Mouse (Mus musculus) macrophage (primary cell): Measurements from ENCODE around the gene Havcr2. TPM values are rescaled to one million over a fixed set of nuclear protein-coding genes. Genes with fewer than 3 reads are reported as not detected.

Experiments used
- H3K27ac ChIP-seq: fragments of 350-480 bp; formaldehyde crosslinking; 2 replicates; pipeline ENCODE4 v1.9.0; 2021
- H3K36me3 ChIP-seq: fragments of 350-480 bp; formaldehyde crosslinking; 2 replicates; pipeline ENCODE4 v1.9.0; 2021; ENCODE audit errors: inconsistent target
- H3K4me3 ChIP-seq: fragments of 350-480 bp; formaldehyde crosslinking; 2 replicates; pipeline ENCODE4 v1.9.0; 2021; ENCODE audit errors: inconsistent target
- H3K79me2 ChIP-seq: fragments of 350-480 bp; formaldehyde crosslinking; 2 replicates; pipeline ENCODE4 v1.9.0; 2021; ENCODE audit errors: inconsistent target
- WGBS: methylation state at CpG from one replicate; pipeline ENCODE4 v1.1.7; 2026; ENCODE audit warnings: inconsistent platforms; ENCODE audit not compliant: missing documents; 5-methylcytosine and 5-hydroxymethylcytosine counted together
- polyA plus RNA-seq: library from polyadenylated mRNA; stranded (reverse); fragments of 250-400 nt; gene quantifications from 3 replicates; pipeline ENCODE4 v1.2.4, GENCODE M21; 2018; ENCODE audit warnings: inconsistent platforms

The Havcr2 gene
- polyA plus RNA-seq, 1 experiment from 2014 or later, result 38.9 TPM

GRCm38 (mm10) chr11:46441774-46442173 lies 13.0 kb upstream of the Havcr2 start:
- Histone ChIP-seq H3K79me2 (peaks cover 56% of the 10 kb centered on the region), H3K4me3 (no peak overlapping the region), H3K36me3 (peaks cover 16% of the 10 kb centered on the region; the same call in 1 of the 2 replicates), H3K27ac (no peak overlapping the region)
- 10% methylated on average over 1 of the region's 1 CpGs for WGBS

- no peak overlapping the region for H3K4me3 ChIP-seq
- 81% methylated on average over 1 of the region's 1 CpGs for WGBS
- peaks cover 16% of the 10 kb centered on the region; the same call in 1 of the 2 replicates for H3K36me3 ChIP-seq
- H3K79me2 ChIP-seq, result peaks cover 44% of the 10 kb centered on the region
- no peak overlapping the region for H3K27ac ChIP-seq
Observed at GRCm38 (mm10) chr11:46443152-46443551, 11.6 kb upstream of the Havcr2 start.

GRCm38 (mm10) chr11:46443979-46444378 lies 10.8 kb upstream of the Havcr2 start:
- WGBS, result 89% methylated on average over 5 of the region's 5 CpGs
- Histone ChIP-seq H3K36me3 (peaks cover 16% of the 10 kb centered on the region; the same call in 1 of the 2 replicates), H3K27ac (no peak overlapping the region), H3K4me3 (no peak overlapping the region), H3K79me2 (peaks cover 36% of the 10 kb centered on the region)

- Histone ChIP-seq H3K79me2 (peaks cover 14% of the 10 kb centered on the region; the same call in 1 of the 2 replicates), H3K36me3 (peaks cover 6% of the 10 kb centered on the region; the same call in 1 of the 2 replicates), H3K27ac (no peak overlapping the region), H3K4me3 (no peak overlapping the region)
- WGBS, result 54% methylated on average over 5 of the region's 6 CpGs
Observed at GRCm38 (mm10) chr11:46446150-46446549, 8.6 kb upstream of the Havcr2 start.

GRCm38 (mm10) chr11:46447644-46448484 lies 6.9 kb upstream of the Havcr2 start:
- H3K4me3 ChIP-seq, result peak overlapping the region; percentile 5; the same call in 1 of the 2 replicates
- peaks cover under 1% of the 10 kb centered on the region; the same call in 1 of the 2 replicates for H3K79me2 ChIP-seq
- H3K36me3 ChIP-seq, result no peaks in the 10 kb centered on the region
- 6% methylated on average over 13 of the region's 13 CpGs for WGBS
- H3K27ac ChIP-seq, result 0 out of 2 replicates have a peak overlapping the region, but pooled peaks have one; percentile 5

GRCm38 (mm10) chr11:46449461-46450080 lies 5.2 kb upstream of the Havcr2 start:
- Histone ChIP-seq H3K79me2 (no peaks in the 10 kb centered on the region), H3K4me3 (no peak overlapping the region), H3K36me3 (no peaks in the 10 kb centered on the region), H3K27ac (no peak overlapping the region)
- WGBS, result 63% methylated on average over 10 of the region's 11 CpGs

- Histone ChIP-seq H3K79me2 (peaks cover 60% of the 10 kb centered on the region), H3K4me3 (no peak overlapping the region), H3K27ac (no peak overlapping the region), H3K36me3 (no peaks in the 10 kb centered on the region)
- 67% methylated on average over 3 of the region's 3 CpGs for WGBS
Observed at GRCm38 (mm10) chr11:46459960-46460359, 5.2 kb downstream of the Havcr2 start.

GRCm38 (mm10) chr11:46461362-46461761 lies 6.6 kb downstream of the Havcr2 start:
- H3K27ac ChIP-seq, result peak overlapping the region; percentile 57
- no peaks in the 10 kb centered on the region for H3K36me3 ChIP-seq
- peaks cover 52% of the 10 kb centered on the region for H3K79me2 ChIP-seq
- H3K4me3 ChIP-seq, result no peak overlapping the region
- 25% methylated on average over 5 of the region's 5 CpGs for WGBS

- no peaks in the 10 kb centered on the region for H3K36me3 ChIP-seq
- peak overlapping the region; percentile 57 for H3K27ac ChIP-seq
- WGBS, result 20% methylated on average over 5 of the region's 5 CpGs
- no peak overlapping the region for H3K4me3 ChIP-seq
- H3K79me2 ChIP-seq, result peaks cover 46% of the 10 kb centered on the region
Observed at GRCm38 (mm10) chr11:46461931-46462330, 7.2 kb downstream of the Havcr2 start.

- Histone ChIP-seq H3K36me3 (peaks cover 5% of the 10 kb centered on the region; the same call in 1 of the 2 replicates), H3K27ac (no peak overlapping the region), H3K4me3 (no peak overlapping the region), H3K79me2 (peaks cover 32% of the 10 kb centered on the region)
- 39% methylated on average over 2 of the region's 2 CpGs for WGBS
Observed at GRCm38 (mm10) chr11:46466878-46467277, 12.1 kb downstream of the Havcr2 start.

GRCm38 (mm10) chr11:46474220-46474619 lies 19.5 kb downstream of the Havcr2 start:
- H3K4me3 ChIP-seq, result no peak overlapping the region
- H3K27ac ChIP-seq, result no peak overlapping the region
- 91% methylated on average over 4 of the region's 4 CpGs for WGBS
- peaks cover 7% of the 10 kb centered on the region; the same call in 1 of the 2 replicates for H3K36me3 ChIP-seq
- no peaks in the 10 kb centered on the region for H3K79me2 ChIP-seq

GRCm38 (mm10) chr11:46479311-46479710 lies 24.6 kb downstream of the Havcr2 start:
- Histone ChIP-seq H3K27ac (peak overlapping the region; percentile 78), H3K36me3 (no peaks in the 10 kb centered on the region), H3K79me2 (no peaks in the 10 kb centered on the region), H3K4me3 (no peak overlapping the region)
- 43% methylated on average over 9 of the region's 9 CpGs for WGBS

GRCm38 (mm10) chr11:46480517-46480916 lies 25.8 kb downstream of the Havcr2 start:
- Histone ChIP-seq H3K36me3 (no peaks in the 10 kb centered on the region), H3K27ac (peak overlapping the region; percentile 78), H3K4me3 (no peak overlapping the region), H3K79me2 (no peaks in the 10 kb centered on the region)
- WGBS, result 1% methylated on average over 7 of the region's 7 CpGs

GRCm38 (mm10) chr11:46488231-46488630 lies 33.5 kb downstream of the Havcr2 start:
- WGBS, result 8% methylated on average over 1 of the region's 1 CpGs
- Histone ChIP-seq H3K27ac (no peak overlapping the region), H3K79me2 (no peaks in the 10 kb centered on the region), H3K4me3 (no peak overlapping the region), H3K36me3 (no peaks in the 10 kb centered on the region)

GRCm38 (mm10) chr11:46488650-46489049 lies 33.9 kb downstream of the Havcr2 start:
- Histone ChIP-seq H3K27ac (no peak overlapping the region), H3K36me3 (no peaks in the 10 kb centered on the region), H3K4me3 (no peak overlapping the region), H3K79me2 (no peaks in the 10 kb centered on the region)
- WGBS, result 80% methylated on average over 2 of the region's 2 CpGs
